Mouse (Mus musculus) G1E (cell line): ENCODE data around the gene Prkaca. TPM values are rescaled to one million over a fixed set of nuclear protein-coding genes. Genes with fewer than 3 reads are reported as not detected.
"Not testable (repeated sequence)": the region's sequence is repeated elsewhere in the genome, so short reads cannot be mapped to it uniquely, and the experiment has no call there.

Source experiments
- ATAC-seq: 2 replicates; pipeline ENCODE4 v1.8.0; 2016; ENCODE audit warnings: mild to moderate bottlenecking; ENCODE audit not compliant: insufficient number of reproducible peaks, poor library complexity, low FRiP score, severe bottlenecking; ENCODE audit errors: extremely low read depth
- DNase-seq: peaks from one replicate; pipeline ENCODE4 v3.0.0; 2012; ENCODE audit warnings: low spot score
- H3K27me3 ChIP-seq: 2 replicates; pipeline ENCODE4 v1.6.1; 2012; ENCODE audit warnings: mild to moderate bottlenecking, low read length, inconsistent platforms; ENCODE audit not compliant: insufficient read depth
- H3K36me3 ChIP-seq: replicated peaks from 2 replicates; pipeline ENCODE3; 2012; ENCODE audit warnings: mild to moderate bottlenecking, inconsistent platforms
- H3K4me1 ChIP-seq: 2 replicates; pipeline ENCODE4 v1.6.1; 2012; ENCODE audit warnings: low read depth, low read length, inconsistent platforms, mixed read lengths; ENCODE audit not compliant: insufficient read depth
- H3K4me3 ChIP-seq: 2 replicates; pipeline ENCODE4 v1.5.1; 2012; ENCODE audit warnings: low read depth, mild to moderate bottlenecking, inconsistent platforms, low read length, moderate library complexity, mixed read lengths
- H3K9me3 ChIP-seq: replicated peaks from 2 replicates; pipeline ENCODE4 v1.6.1; 2012; ENCODE audit warnings: inconsistent platforms
- CTCF ChIP-seq: IDR thresholded peaks from 2 replicates; pipeline ENCODE4 v1.5.1; 2012; ENCODE audit warnings: low read depth, low read length, inconsistent platforms, mixed read lengths
- GATA1 ChIP-seq: IDR thresholded peaks from 2 replicates; pipeline ENCODE4 v1.6.1; 2012; ENCODE audit warnings: borderline replicate concordance, low read length, inconsistent platforms, mixed read lengths
- GATA2 ChIP-seq: IDR thresholded peaks from 2 replicates; pipeline ENCODE4 v1.6.1; 2012; ENCODE audit warnings: low read depth, low read length, inconsistent platforms, borderline replicate concordance
- POLR2AphosphoS5 ChIP-seq: IDR thresholded peaks from 2 replicates; pipeline ENCODE4 v1.6.1; 2012; ENCODE audit warnings: low read depth, low read length, inconsistent platforms; ENCODE audit not compliant: insufficient replicate concordance
- TAL1 ChIP-seq: conservative IDR thresholded peaks from 2 replicates; pipeline ENCODE4 v1.6.1; 2012; ENCODE audit warnings: low read depth, low read length, inconsistent platforms, mixed read lengths
- polyA plus RNA-seq: library from polyadenylated mRNA; stranded (reverse); fragments of >175 nt; gene quantifications from 2 replicates; pipeline ENCODE4 v1.2.3, GENCODE M21; 2012
- total RNA-seq, 2 experiments: library from RNA; stranded (forward) in 1 of 2; stranded (reverse) in 1 of 2; fragments of 200-1000 nt in 1 of 2; fragments of >200 nt in 1 of 2; fragmentation: Nextera tagmentation in 1 of 2; gene quantifications; 2 replicates each; pipeline ENCODE4 v1.2.3; 2014 to 2017

Prkaca gene
- total and polyA plus RNA-seq, 3 experiments = 32.2 to 99.3 (median 46.9) TPM

DNA sequence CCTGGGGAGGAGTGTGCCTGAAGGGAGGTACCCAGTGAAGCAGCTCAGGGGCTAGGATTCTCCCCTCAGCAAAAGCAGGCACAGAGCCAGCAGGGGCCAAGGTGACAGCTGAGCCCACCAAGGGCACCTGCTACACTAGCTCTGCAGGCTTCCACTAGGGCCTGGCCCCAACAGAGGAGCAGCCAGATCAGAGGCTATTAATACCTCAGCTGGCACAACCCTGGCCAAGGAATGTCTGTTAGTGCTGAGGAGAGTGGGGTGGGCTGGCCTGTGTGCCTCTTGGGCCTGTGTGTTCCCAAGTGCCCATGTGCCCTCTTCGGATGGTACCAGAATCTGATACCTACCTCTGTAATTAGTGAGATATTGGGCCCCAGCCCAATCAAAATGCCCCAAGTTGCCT is 7.5 kb downstream of the Prkaca start:
- DNase-seq (no peak), ATAC-seq (no peak)
- Histone ChIP-seq H3K36me3 (peaks cover 84% of the 10 kb centered on the region), H3K9me3 (no peaks in the 10 kb centered on the region), H3K4me3 (no peak overlapping the region), H3K4me1 (peaks cover 18% of the 10 kb centered on the region), H3K27me3 (no peaks in the 10 kb centered on the region)
- TF ChIP-seq GATA2 (no peak), CTCF (no peak), GATA1 (no peak), TAL1 (no peak), POLR2AphosphoS5 (no peak)

DNA sequence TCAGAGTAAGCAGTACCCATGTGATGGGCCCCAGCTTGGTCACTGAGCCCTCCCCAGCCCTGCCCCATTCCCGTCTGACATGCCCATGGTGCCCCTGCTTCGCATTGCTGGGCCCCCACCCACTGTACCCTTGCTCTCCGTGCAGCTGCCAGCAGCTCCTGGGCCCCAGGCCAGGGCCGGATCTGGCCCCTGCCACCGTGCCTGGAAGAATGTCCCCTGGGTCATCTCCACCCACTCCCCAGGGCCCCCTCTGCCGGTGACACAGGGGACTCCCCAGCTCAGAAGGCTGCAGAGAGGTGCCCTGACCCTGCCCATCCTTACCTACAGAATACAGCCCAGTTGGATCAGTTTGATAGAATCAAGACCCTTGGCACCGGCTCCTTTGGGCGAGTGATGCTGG is 8.1 kb downstream of the Prkaca start:
- no peak for TF ChIP-seq POLR2AphosphoS5
- no peak for TF ChIP-seq CTCF
- no peak for TF ChIP-seq GATA1
- no peak for TF ChIP-seq GATA2
- TF ChIP-seq TAL1 = no peak
- Histone ChIP-seq H3K36me3 (peaks cover 89% of the 10 kb centered on the region), H3K9me3 (no peaks in the 10 kb centered on the region), H3K4me1 (peaks cover 18% of the 10 kb centered on the region), H3K27me3 (no peaks in the 10 kb centered on the region), H3K4me3 (no peak overlapping the region)
- DNase-seq (no peak), ATAC-seq (no peak)

DNA sequence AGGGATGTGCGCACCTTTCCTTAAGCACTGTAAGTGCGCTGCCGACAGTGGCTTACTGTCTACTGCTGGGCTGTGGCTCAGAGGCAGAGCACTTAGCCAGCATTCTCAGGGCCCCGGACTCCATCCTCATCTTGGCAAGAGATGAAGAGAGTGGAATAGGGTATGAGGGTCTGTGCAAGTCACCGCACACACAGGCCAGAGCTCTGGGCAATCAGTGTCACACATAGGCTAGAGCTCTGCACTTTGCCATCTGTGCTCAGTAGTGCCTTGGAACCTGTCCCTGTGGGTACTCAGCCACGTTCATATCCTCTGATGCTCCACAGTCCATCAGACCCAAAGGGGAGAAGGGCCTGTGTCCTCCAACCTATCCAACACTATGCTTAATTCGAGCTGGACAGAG is 8.7 kb downstream of the Prkaca start:
- no peaks in the 10 kb centered on the region for H3K9me3 ChIP-seq
- no peaks in the 10 kb centered on the region for H3K27me3 ChIP-seq
- H3K4me3 ChIP-seq = no peak overlapping the region
- peaks cover 18% of the 10 kb centered on the region for H3K4me1 ChIP-seq
- ATAC-seq (no peak), DNase-seq (no peak)
- peaks cover 89% of the 10 kb centered on the region for H3K36me3 ChIP-seq
- TF ChIP-seq POLR2AphosphoS5 = no peak
- TF ChIP-seq GATA2 = no peak
- no peak for TF ChIP-seq CTCF
- TF ChIP-seq TAL1 = no peak
- no peak for TF ChIP-seq GATA1

DNA sequence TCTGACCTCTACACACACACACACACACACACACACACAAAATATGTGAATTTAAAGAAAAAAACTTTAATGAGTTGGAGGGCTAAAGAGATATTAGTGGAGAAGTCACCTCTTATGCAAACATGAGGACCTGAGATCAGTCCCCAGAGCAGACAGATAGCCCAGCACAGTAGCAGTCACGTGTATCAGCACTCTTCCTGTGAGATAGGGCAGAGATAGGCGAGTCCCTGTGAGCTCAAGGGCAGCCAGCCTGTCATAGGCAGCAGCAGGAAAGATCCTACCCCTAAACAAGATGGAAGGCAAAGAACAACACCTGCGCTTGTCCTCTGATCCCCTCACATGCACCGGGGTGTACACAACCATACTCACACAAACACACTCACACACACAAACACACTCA is 9.7 kb downstream of the Prkaca start:
- peaks cover 10% of the 10 kb centered on the region for H3K4me1 ChIP-seq
- H3K9me3 ChIP-seq = no peaks in the 10 kb centered on the region
- ATAC-seq (no peak), DNase-seq (no peak)
- peaks cover 88% of the 10 kb centered on the region for H3K36me3 ChIP-seq
- no peak overlapping the region for H3K4me3 ChIP-seq
- H3K27me3 ChIP-seq = no peaks in the 10 kb centered on the region
- TF ChIP-seq POLR2AphosphoS5 (no peak), GATA2 (no peak), CTCF (no peak), TAL1 (no peak), GATA1 (no peak)

DNA sequence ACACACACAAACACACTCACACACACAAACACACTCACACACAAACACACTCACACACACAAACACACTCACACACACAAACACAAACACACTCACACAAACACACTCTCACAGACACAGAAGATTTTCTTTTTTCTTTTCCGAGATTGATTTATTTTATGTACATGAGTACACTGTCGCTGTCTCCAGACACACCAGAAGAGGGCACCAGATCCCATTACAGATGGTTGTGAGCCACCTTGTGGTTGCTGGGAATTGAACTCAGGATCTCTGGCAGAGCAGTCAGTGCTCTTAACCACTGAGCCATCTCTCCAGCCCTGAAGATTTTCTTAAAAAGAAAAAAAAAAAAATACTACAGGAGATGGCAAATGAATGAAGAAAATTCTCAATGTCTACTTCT is 10.4 kb downstream of the Prkaca start:
- peaks cover 88% of the 10 kb centered on the region for H3K36me3 ChIP-seq
- DNase-seq, H3K4me3 ChIP-seq, H3K27me3 ChIP-seq, ATAC-seq, H3K9me3 ChIP-seq, H3K4me1 ChIP-seq: not testable (repeated sequence)

DNA sequence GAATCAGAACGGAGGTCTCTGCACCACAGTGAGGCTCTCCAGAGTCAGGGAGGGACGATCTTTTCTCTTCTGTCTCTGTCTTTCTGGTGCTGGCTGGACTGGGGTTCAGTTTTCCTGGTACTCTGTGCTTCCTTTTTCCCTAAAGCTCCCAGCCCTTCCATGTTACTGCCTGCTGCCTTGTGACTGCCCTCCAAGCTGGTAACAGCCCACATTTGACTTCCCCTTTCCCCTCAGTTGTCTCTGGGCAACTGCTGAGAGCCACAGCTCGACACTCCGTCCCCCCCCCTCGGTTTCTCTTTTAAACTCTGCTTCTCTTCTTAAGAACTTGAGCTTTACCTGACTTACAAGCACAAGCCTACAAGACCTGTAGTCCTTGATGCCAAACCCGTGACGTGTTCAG is 16.4 kb downstream of the Prkaca start:
- Histone ChIP-seq H3K36me3 (peaks cover 81% of the 10 kb centered on the region), H3K4me3 (no peak overlapping the region), H3K4me1 (peaks cover 31% of the 10 kb centered on the region), H3K9me3 (no peaks in the 10 kb centered on the region), H3K27me3 (no peaks in the 10 kb centered on the region)
- TF ChIP-seq CTCF = no peak
- TF ChIP-seq GATA2 = no peak
- TF ChIP-seq TAL1 = no peak
- no peak for TF ChIP-seq POLR2AphosphoS5
- TF ChIP-seq GATA1 = no peak
- ATAC-seq = 0 out of 2 replicates have a peak, but pooled peaks have one; percentile 34
- DNase-seq = peak; percentile 58

DNA sequence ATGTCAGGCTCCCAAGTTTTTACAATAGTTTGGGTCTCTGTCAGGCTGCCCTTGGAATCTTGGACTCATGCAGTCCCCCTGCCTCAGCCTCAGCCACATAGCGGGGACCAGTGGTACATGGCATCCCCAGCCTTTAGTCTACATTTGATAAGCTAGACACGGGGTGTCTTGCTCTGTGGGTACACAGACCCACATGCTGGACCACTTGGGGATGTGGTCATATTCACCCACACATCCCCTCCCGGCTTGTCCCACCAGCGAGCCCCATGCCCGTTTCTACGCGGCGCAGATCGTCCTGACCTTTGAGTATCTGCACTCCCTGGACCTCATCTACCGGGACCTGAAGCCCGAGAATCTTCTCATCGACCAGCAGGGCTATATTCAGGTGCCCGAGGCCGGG is 17.4 kb downstream of the Prkaca start:
- Histone ChIP-seq H3K9me3 (no peaks in the 10 kb centered on the region), H3K27me3 (no peaks in the 10 kb centered on the region), H3K4me1 (peaks cover 38% of the 10 kb centered on the region), H3K36me3 (peaks cover 81% of the 10 kb centered on the region), H3K4me3 (no peak overlapping the region)
- TF ChIP-seq GATA1 (no peak), POLR2AphosphoS5 (no peak), CTCF (no peak)
- DNase-seq (no peak), ATAC-seq (no peak)
